Mouse (Mus musculus) heart, embryonic 15.5 days (tissue): ENCODE data around the gene Neurl1a. TPM values are rescaled to one million over a fixed set of nuclear protein-coding genes. Genes with fewer than 3 reads are reported as not detected.

Experiments used
- ATAC-seq: fragments of 200-750 bp; cut with Nextera tagmentation; replicated peaks from 2 replicates; pipeline ENCODE4 v1.8.0; 2017; ENCODE audit warnings: low read depth, moderate TSS enrichment; ENCODE audit not compliant: insufficient number of reproducible peaks, insufficient read depth, low FRiP score
- H3K27ac ChIP-seq: fragments of 300-500 bp; sonication (generic); 2 replicates; pipeline ENCODE4 v1.5.1; 2015; ENCODE audit warnings: mild to moderate bottlenecking, inconsistent platforms
- H3K27me3 ChIP-seq: fragments of 300-500 bp; sonication (generic); 2 replicates; pipeline ENCODE4 v1.6.1; 2015; ENCODE audit warnings: inconsistent platforms
- H3K36me3 ChIP-seq: fragments of 300-500 bp; sonication (generic); 2 replicates; pipeline ENCODE4 v1.6.1; 2015; ENCODE audit warnings: mild to moderate bottlenecking, inconsistent platforms
- H3K4me1 ChIP-seq: fragments of 300-500 bp; sonication (generic); replicated peaks from 2 replicates; pipeline ENCODE4 v1.6.1; 2015; ENCODE audit warnings: inconsistent platforms
- H3K4me2 ChIP-seq: fragments of 300-500 bp; sonication (generic); 2 replicates; pipeline ENCODE4 v1.6.1; 2015; ENCODE audit warnings: inconsistent platforms, mild to moderate bottlenecking, moderate library complexity
- H3K4me3 ChIP-seq: fragments of 300-500 bp; sonication (generic); 2 replicates; pipeline ENCODE4 v1.5.1; 2015; ENCODE audit warnings: mild to moderate bottlenecking, inconsistent platforms
- H3K9ac ChIP-seq: fragments of 300-500 bp; sonication (generic); 2 replicates; pipeline ENCODE4 v1.6.1; 2015; ENCODE audit warnings: mild to moderate bottlenecking, inconsistent platforms
- H3K9me3 ChIP-seq: fragments of 300-500 bp; sonication (generic); replicated peaks from 2 replicates; pipeline ENCODE4 v1.6.1; 2016; ENCODE audit warnings: inconsistent platforms
- WGBS: fragments of 180-500 bp; shearing (Covaris S2); methylation state at CpG from one replicate; pipeline ENCODE4 v1.1.7; 2015; ENCODE audit warnings: mixed read lengths; 5-methylcytosine and 5-hydroxymethylcytosine counted together
- polyA plus RNA-seq: library from polyadenylated mRNA; unstranded; fragments of >200 nt; fragmentation: Nextera tagmentation; extraction: Ambion mirVana; gene quantifications from 2 replicates; pipeline ENCODE4 v1.2.1, GENCODE M21; 2015

Gene Neurl1a
- polyA plus RNA-seq, 1 experiment from 2014 or later: 1.2 TPM

- H3K36me3 ChIP-seq: no peaks in the 10 kb centered on the region
- H3K4me2 ChIP-seq: no peak overlapping the region
- H3K4me3 ChIP-seq: no peak overlapping the region
- WGBS: 85% methylated on average over 8 of the region's 8 CpGs
- H3K27ac ChIP-seq: no peak overlapping the region
- H3K27me3 ChIP-seq: no peaks in the 10 kb centered on the region
- no peak for ATAC-seq
- H3K9me3 ChIP-seq: no peaks in the 10 kb centered on the region
- H3K9ac ChIP-seq: no peak overlapping the region
- H3K4me1 ChIP-seq: peaks cover 15% of the 10 kb centered on the region
These were observed 52.1 kb downstream of the Neurl1a start for GRCm38 (mm10) chr19:47230682-47231081.

GRCm38 (mm10) chr19:47231389-47231788 is 52.8 kb downstream of the Neurl1a start:
- Histone ChIP-seq H3K4me3 (no peak overlapping the region), H3K27ac (no peak overlapping the region), H3K9me3 (no peaks in the 10 kb centered on the region), H3K9ac (no peak overlapping the region), H3K4me1 (peaks cover 15% of the 10 kb centered on the region), H3K27me3 (no peaks in the 10 kb centered on the region), H3K36me3 (no peaks in the 10 kb centered on the region), H3K4me2 (no peak overlapping the region)
- 88% methylated on average over 6 of the region's 6 CpGs for WGBS
- ATAC-seq: no peak

- H3K36me3 ChIP-seq: no peaks in the 10 kb centered on the region
- H3K27ac ChIP-seq: no peak overlapping the region
- H3K4me3 ChIP-seq: no peak overlapping the region
- 86% methylated on average over 5 of the region's 5 CpGs for WGBS
- peaks cover 15% of the 10 kb centered on the region for H3K4me1 ChIP-seq
- ATAC-seq: no peak
- H3K27me3 ChIP-seq: no peaks in the 10 kb centered on the region
- H3K9ac ChIP-seq: no peak overlapping the region
- H3K9me3 ChIP-seq: no peaks in the 10 kb centered on the region
- no peak overlapping the region for H3K4me2 ChIP-seq
These were observed 53.7 kb downstream of the Neurl1a start for GRCm38 (mm10) chr19:47232077-47232865.

GRCm38 (mm10) chr19:47233087-47233486 is 54.5 kb downstream of the Neurl1a start:
- H3K27me3 ChIP-seq: no peaks in the 10 kb centered on the region
- H3K4me1 ChIP-seq: peaks cover 15% of the 10 kb centered on the region
- H3K36me3 ChIP-seq: no peaks in the 10 kb centered on the region
- ATAC-seq: no peak
- no peak overlapping the region for H3K9ac ChIP-seq
- H3K4me3 ChIP-seq: no peak overlapping the region
- WGBS: 86% methylated on average over 3 of the region's 3 CpGs
- H3K9me3 ChIP-seq: no peaks in the 10 kb centered on the region
- H3K4me2 ChIP-seq: no peak overlapping the region
- no peak overlapping the region for H3K27ac ChIP-seq

GRCm38 (mm10) chr19:47240076-47240475 is 61.5 kb downstream of the Neurl1a start:
- Histone ChIP-seq H3K36me3 (no peaks in the 10 kb centered on the region), H3K4me2 (peak overlapping the region; percentile 38), H3K9ac (no peak overlapping the region), H3K4me3 (peak overlapping the region; percentile 29), H3K27ac (no peak overlapping the region), H3K4me1 (0 out of 2 replicates have a peak, but pooled peaks cover 2% of the 10 kb centered on the region), H3K27me3 (0 out of 2 replicates have a peak, but pooled peaks cover 4% of the 10 kb centered on the region), H3K9me3 (no peaks in the 10 kb centered on the region)
- peak; percentile 56; the same call in 1 of the 2 replicates for ATAC-seq
- WGBS: 24% methylated on average over 12 of the region's 12 CpGs

GRCm38 (mm10) chr19:47240957-47241356 is 62.3 kb downstream of the Neurl1a start:
- Histone ChIP-seq H3K36me3 (no peaks in the 10 kb centered on the region), H3K27ac (no peak overlapping the region), H3K9ac (no peak overlapping the region), H3K9me3 (no peaks in the 10 kb centered on the region), H3K4me3 (no peak overlapping the region), H3K4me1 (0 out of 2 replicates have a peak, but pooled peaks cover 2% of the 10 kb centered on the region), H3K4me2 (peak overlapping the region; percentile 38; the same call in 1 of the 2 replicates), H3K27me3 (0 out of 2 replicates have a peak, but pooled peaks cover 4% of the 10 kb centered on the region)
- no peak for ATAC-seq
- WGBS: 51% methylated on average over 7 of the region's 7 CpGs

GRCm38 (mm10) chr19:47242227-47242626 is 63.6 kb downstream of the Neurl1a start:
- Histone ChIP-seq H3K36me3 (no peaks in the 10 kb centered on the region), H3K4me1 (0 out of 2 replicates have a peak, but pooled peaks cover 2% of the 10 kb centered on the region), H3K9ac (no peak overlapping the region), H3K27ac (no peak overlapping the region), H3K9me3 (no peaks in the 10 kb centered on the region), H3K4me2 (no peak overlapping the region), H3K4me3 (no peak overlapping the region), H3K27me3 (0 out of 2 replicates have a peak, but pooled peaks cover 4% of the 10 kb centered on the region)
- no peak for ATAC-seq
- 71% methylated on average over 4 of the region's 4 CpGs for WGBS

GRCm38 (mm10) chr19:47245512-47245911 is 66.9 kb downstream of the Neurl1a start:
- Histone ChIP-seq H3K4me1 (no peaks in the 10 kb centered on the region), H3K9me3 (no peaks in the 10 kb centered on the region), H3K4me3 (no peak overlapping the region), H3K27ac (no peak overlapping the region), H3K4me2 (no peak overlapping the region), H3K36me3 (no peaks in the 10 kb centered on the region), H3K9ac (no peak overlapping the region), H3K27me3 (no peaks in the 10 kb centered on the region)
- ATAC-seq: no peak
- 82% methylated on average over 8 of the region's 8 CpGs for WGBS

GRCm38 (mm10) chr19:47247791-47248190 is 69.2 kb downstream of the Neurl1a start:
- H3K4me3 ChIP-seq: no peak overlapping the region
- 39% methylated on average over 11 of the region's 11 CpGs for WGBS
- H3K27me3 ChIP-seq: peaks cover 21% of the 10 kb centered on the region
- H3K27ac ChIP-seq: no peak overlapping the region
- no peaks in the 10 kb centered on the region for H3K9me3 ChIP-seq
- no peak for ATAC-seq
- no peaks in the 10 kb centered on the region; the same call in 1 of the 2 replicates for H3K4me1 ChIP-seq
- no peak overlapping the region for H3K4me2 ChIP-seq
- no peaks in the 10 kb centered on the region for H3K36me3 ChIP-seq
- H3K9ac ChIP-seq: no peak overlapping the region

- H3K9me3 ChIP-seq: no peaks in the 10 kb centered on the region
- peaks cover 5% of the 10 kb centered on the region for H3K4me1 ChIP-seq
- ATAC-seq: no peak
- H3K9ac ChIP-seq: no peak overlapping the region
- H3K4me2 ChIP-seq: no peak overlapping the region
- H3K27me3 ChIP-seq: peaks cover 26% of the 10 kb centered on the region
- 80% methylated on average over 7 of the region's 7 CpGs for WGBS
- H3K36me3 ChIP-seq: no peaks in the 10 kb centered on the region
- no peak overlapping the region for H3K27ac ChIP-seq
- no peak overlapping the region for H3K4me3 ChIP-seq
These were observed 69.7 kb downstream of the Neurl1a start for GRCm38 (mm10) chr19:47248296-47248695.

GRCm38 (mm10) chr19:47248906-47249568 is 70.4 kb downstream of the Neurl1a start:
- Histone ChIP-seq H3K36me3 (no peaks in the 10 kb centered on the region), H3K27ac (no peak overlapping the region), H3K4me2 (no peak overlapping the region), H3K9me3 (no peaks in the 10 kb centered on the region), H3K4me3 (no peak overlapping the region), H3K4me1 (peaks cover 8% of the 10 kb centered on the region), H3K27me3 (peaks cover 34% of the 10 kb centered on the region), H3K9ac (no peak overlapping the region)
- WGBS: 59% methylated on average over 16 of the region's 16 CpGs
- ATAC-seq: no peak
